Mouse (Mus musculus) ovary, postnatal 10 days (tissue): Measurements from ENCODE around the gene Btbd6.

ENCODE experiments used
- DNase-seq: peaks from one replicate; pipeline ENCODE4 v3.0.0; 2022; ENCODE audit warnings: low spot score

The Btbd6 gene

GRCm38 (mm10) chr12:113011702-113012360 is 35.5 kb downstream of the Btbd6 start:
- no peak for DNase-seq

- DNase-seq: no peak
These were observed 36.2 kb downstream of the Btbd6 start for GRCm38 (mm10) chr12:113012443-113012842.

- no peak for DNase-seq
These were observed 36.8 kb downstream of the Btbd6 start for GRCm38 (mm10) chr12:113013021-113013491.

GRCm38 (mm10) chr12:113013604-113014558 is 37.6 kb downstream of the Btbd6 start, which contains the start of gene Pacs2:
Gene Pacs2 (plus strand): TSS chr12:113014508.
- DNase-seq: peak; percentile 85

GRCm38 (mm10) chr12:113014561-113015556 is 38.6 kb downstream of the Btbd6 start:
- DNase-seq: peak; percentile 27

GRCm38 (mm10) chr12:113015956-113016355 is 39.7 kb downstream of the Btbd6 start:
- no peak for DNase-seq

GRCm38 (mm10) chr12:113016976-113017375 is 40.7 kb downstream of the Btbd6 start:
- no peak for DNase-seq

- no peak for DNase-seq
These were observed 41.2 kb downstream of the Btbd6 start for GRCm38 (mm10) chr12:113017429-113017984.

GRCm38 (mm10) chr12:113018763-113019162 is 42.5 kb downstream of the Btbd6 start:
- no peak for DNase-seq

GRCm38 (mm10) chr12:113021488-113021887 is 45.2 kb downstream of the Btbd6 start:
- no peak for DNase-seq

- DNase-seq: no peak
These were observed 46.8 kb downstream of the Btbd6 start for GRCm38 (mm10) chr12:113023082-113023481.

GRCm38 (mm10) chr12:113026557-113026956 is 50.3 kb downstream of the Btbd6 start:
- DNase-seq: no peak

- DNase-seq: no peak
These were observed 51.2 kb downstream of the Btbd6 start for GRCm38 (mm10) chr12:113027495-113027894.

- no peak for DNase-seq
These were observed 51.8 kb downstream of the Btbd6 start for GRCm38 (mm10) chr12:113028067-113028466.
